Mouse (Mus musculus) lung, postnatal 14 days (tissue): ENCODE measurements at regions not wholly inside any gene's neighbourhood (a gene's known extent, or its start where the extent isn't known, plus 50 kb on each side); places are given as distances from the start of the nearest gene placed in this dataset.

ENCODE experiments used
- DNase-seq: peaks from one replicate; pipeline ENCODE4 v3.0.0; 2021

DNA sequence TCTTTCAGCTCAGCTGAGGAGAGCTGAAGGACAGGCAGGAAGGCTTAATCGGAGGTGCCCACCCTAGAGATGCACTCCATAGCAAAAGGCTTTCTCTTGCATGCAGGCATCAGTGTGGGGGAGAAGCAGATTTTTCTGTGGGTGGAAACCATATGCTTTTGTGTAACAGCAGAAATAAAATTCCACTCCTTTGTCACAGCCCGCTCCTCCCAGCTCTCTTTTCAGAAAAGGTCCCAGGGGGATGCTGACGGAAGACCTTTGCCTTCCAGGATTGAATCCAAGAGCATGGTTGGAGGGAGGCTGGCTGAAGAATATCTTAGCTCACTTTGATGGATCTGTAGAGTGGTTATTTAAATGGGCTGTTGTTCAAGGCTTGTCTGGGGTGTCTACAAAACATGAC is 336.8 kb upstream of the Map3k7 start:
- no peak for DNase-seq

DNA sequence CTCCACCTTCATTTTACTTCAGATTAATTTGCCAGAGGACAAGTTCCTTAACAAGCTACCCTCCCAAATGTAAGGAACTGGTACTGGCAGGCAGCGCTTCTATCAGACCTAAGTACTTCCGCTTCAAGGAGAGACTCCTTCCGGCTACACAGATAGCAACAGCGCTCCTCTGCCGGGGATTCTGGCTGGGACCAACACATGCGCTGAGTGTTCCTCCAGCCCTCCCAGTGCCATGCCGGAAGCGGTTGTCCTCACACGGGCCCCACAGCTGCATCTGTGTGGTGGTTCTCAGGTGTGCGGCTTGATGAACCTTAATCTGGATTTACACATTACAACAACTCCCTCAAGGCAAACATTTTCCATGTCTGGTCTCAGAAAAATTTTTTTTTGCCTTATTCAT is 336.1 kb upstream of the Map3k7 start:
- DNase-seq: no peak

DNA sequence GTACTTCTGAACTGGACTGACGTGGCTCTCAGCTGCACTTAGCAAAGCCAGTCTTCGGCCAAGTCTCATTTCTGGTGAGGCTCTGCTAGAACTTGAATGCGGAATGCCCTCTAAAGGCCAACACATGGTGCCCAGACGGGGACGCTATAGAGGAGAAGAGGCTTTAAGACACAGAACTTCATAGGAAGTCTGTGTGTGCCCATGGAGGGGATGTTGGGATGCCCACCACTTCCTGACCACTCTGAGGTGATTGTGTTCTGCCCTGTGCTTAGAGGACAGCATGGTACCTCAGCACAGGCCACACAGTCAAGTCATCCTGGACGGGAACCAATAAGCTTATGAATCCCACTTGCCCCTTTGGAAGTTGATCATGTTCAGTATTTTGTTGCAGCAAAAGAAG is 325.3 kb upstream of the Map3k7 start:
- no peak for DNase-seq

DNA sequence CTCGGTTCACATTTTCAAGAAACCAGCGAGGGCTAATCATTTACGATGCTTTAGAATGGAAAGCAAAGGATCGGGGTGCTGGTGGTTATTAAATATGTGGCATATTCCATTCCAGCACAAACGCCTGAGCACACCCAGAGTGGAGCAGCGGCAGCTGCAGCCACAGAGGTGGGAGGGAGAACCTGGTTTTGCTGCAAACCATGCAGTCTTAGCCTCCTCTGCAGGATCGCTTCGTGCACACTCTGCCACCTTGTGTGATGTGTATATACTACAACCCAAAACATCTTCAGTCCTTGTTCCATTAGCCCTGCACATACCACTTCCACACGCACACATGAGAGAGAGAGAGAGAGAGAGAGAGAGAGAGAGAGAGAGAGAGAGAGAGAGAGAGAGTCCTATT is 321.7 kb upstream of the Map3k7 start:
- DNase-seq: no peak

DNA sequence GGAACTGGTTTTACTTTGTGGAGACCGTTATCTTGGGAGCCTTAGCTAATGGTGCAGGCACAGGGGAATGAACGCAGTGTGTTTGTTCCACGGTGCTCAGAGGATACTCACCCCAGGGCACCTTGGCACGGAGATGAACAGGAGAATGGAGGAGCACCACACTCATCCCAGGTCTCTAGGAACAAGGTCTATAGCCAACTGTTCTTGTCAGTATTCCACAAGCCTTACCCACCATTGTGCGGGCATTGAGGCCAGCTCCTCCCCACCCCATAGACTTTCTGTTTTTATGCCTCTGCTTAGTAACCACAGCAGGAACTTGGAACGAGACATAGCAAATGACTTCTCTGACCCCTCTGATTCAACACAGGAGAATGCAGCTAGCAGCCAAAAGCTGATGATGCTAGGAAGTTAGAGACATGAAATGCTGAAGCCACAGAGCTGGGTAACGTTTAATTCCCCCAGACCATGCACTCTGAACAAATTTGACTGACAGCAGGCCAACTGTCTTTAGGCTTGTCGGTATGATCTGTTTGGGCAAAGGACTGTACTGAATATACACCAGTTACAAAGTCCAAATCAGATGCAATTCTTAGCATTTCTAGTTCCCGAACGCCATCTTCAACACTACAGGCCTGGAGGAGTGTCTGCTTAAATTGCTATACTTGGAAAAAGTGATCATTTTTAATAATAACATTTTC is 321.2 kb upstream of the Map3k7 start:
- peak; percentile 15 for DNase-seq

DNA sequence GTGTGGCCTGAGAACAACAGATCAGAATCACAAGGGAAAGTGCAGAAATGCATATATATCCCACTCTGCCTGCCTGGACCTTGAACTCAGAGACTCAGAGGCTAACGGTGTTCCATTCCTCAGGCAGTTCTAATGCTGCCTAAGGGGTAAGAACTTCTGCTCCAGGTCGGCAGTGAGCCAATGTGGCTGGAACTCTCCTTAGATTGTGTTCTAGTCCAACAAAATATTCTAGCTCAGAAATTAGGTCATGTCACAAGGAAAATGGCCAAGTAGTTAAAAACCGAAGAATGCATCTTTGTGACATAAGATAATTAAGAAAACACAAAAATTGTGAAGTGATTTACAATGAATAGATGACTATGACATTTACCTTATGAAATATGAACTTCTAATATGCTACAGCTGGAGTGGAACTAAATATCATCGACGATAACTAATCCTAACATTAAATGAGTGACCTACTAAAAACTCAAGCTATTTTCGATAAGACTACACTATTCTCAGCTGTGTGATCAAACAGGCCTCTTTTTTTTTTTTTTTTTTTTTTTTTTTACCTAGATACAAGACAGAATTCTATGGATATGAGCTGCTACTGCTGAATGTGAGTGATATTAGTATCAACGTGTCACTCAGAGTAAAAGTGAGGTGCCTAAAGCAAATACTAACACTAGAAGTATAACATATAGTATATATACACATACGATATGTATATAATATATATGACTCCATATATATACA is 315.1 kb upstream of the Map3k7 start:
- DNase-seq: no peak

DNA sequence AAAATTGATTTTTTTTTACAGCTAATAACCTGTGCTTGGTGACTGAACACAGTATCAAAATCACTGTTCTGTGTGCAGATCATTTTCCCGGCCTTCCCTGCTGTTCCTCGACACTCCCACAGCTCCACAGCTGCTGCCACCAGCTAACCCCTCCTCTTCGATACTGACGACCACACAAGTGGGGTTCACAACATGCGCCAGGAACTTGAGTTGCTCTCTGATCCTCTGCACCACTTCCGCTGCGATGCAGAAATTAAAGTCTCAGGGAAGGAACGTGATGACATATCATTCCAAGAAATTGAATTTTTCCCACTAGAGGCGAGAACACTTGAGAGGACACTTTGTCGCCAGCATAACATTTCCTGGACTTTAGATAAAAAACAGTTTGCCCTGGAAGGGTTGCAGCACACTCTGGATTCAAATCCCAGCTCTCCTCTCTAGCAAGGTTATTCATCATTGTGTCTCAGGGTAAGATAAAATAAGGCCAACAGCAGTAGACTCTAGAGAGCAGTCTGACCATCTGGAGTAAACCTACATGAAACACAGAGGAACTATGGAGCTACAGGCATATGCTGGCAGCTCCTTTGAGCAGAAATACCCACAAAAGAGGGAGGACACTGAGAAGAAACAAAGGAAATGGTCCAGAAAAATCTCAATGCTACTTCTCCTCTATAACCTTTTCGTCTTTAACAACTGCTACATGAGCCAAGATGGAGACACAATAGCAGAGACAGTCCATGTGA is 308.4 kb upstream of the Map3k7 start:
- no peak for DNase-seq

DNA sequence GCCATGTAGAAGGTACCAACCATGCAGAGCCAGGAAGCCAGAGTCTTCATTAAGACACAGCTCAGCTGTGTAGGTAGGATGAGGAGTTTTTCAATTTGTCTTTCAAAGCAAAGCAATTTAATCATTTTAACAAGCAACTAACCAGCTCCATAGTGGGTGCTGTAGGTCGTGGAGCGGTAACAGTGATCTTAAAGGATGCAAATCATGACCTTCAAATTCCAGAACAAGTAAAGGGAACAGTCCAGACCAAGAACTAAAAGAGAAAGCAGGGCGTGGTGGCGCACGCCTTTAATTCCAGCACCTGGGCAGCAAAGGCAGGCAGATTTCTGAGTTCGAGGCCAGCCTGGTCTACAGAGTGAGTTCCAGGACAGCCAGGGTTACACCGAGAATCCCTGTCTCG is 307.8 kb upstream of the Map3k7 start:
- DNase-seq: no peak

DNA sequence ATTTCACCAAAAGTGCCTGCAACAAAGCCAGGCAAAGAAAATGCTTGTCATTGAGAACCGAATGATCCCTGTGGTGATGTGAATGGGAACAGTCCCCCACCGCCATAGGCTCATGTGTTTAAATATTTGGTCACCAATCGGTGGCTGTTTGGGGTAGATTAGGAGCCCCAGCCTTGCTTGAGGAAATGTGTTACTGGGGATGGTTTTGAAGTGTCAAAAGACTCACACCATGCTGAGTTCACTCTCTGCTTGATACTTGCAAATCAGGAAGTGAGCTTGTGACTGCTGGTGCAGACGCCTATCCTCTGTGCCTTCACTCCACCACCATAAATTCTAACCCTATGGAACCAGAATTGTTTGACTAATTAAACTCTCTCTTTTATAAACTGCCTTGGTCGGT is 305.1 kb upstream of the Map3k7 start:
- no peak for DNase-seq

DNA sequence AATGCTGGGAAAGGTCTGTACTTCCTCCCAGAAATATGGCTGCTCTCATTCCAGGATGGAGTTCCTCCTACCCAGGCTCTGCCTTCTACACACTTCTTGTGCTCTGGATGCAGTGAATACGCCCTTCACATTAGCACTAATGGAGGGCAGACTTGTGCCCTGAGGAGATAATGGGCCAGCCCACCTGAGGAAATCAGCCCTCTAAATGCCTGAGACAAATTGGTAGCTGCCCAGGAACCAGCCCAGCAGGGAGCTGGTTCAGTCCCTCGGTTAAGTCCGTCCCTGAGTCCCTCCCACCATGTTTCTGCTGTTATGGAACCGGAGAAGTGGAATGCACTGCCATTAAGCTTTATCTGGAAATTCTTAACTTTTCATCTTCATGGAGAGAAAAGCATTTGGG is 303.0 kb upstream of the Map3k7 start:
- DNase-seq: no peak

DNA sequence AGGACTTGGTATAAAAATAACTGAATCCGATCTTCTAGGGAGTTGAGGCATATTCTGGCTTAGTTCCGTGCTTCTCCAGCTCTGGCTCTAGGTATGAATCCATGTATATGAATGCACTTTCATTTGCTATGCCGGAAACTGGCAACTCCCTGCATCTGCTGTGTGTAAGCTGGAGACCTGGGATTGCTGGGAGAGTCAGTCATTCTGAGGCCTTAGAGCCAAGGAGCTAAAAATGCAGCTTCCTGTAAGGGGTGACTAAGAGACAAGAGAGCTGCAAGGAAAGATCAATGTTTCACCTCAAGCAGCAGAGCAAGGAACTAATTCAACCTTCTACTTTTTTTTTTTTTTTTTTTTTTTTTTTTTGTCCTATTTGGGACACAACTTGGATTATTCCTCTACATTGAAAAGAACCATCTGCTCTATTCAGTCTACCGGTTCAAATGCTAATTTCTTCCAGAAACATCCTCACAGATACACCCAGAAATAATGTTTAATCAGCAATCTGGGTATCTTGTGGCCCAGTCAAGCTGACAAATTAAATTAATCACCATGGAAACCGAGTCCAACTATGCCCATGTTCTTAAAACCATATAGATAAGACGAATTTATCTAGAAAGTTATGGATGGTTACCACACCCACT is 292.2 kb upstream of the Map3k7 start:
- no peak for DNase-seq

DNA sequence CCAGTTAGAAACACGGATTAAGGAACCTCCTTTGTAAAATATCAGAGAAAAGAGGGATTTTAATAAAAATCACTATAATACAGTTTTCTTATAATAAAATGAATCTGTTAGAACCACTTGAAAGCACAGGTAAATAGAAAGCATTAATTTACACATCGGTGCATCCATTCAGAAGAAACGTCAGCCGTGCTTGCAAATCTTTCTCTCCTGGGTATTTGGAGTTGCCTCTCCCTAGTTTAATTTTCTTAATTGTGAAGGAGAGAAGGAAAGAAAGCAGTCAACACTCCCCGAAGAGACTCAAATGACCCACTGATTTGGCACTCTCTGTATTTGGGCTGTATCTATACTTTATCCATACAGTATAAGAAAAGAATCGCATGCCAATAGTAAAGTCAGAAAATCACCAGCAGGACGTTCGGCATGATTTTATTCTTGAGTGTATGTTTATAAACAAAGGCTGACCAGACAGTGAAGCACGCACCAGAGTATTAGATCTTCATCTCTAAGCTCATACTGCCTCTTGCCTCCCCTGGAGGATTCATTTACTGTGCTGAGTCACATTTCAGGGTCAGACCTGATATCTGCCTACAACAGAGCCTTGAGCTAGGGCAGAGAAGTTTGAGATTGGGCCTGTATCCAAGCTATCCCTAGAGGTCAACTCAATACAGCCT is 291.6 kb upstream of the Map3k7 start:
- DNase-seq: no peak

DNA sequence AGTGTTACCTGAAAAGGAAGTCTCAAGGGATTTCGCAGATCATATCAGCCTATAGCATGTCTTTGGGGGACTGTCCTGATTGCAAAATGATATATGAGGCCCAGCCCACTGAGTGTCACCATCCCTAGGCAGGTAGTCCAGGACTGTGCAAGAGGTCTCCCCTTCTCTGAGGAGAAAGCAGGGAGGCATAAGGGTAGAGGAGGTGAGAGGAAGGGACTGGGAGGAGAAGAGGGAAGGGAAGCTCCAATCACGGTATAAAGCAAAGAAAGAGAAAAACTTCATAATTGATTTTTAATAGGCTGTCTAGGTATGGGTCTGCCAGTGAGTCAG is 291.1 kb upstream of the Map3k7 start:
- DNase-seq: no peak

DNA sequence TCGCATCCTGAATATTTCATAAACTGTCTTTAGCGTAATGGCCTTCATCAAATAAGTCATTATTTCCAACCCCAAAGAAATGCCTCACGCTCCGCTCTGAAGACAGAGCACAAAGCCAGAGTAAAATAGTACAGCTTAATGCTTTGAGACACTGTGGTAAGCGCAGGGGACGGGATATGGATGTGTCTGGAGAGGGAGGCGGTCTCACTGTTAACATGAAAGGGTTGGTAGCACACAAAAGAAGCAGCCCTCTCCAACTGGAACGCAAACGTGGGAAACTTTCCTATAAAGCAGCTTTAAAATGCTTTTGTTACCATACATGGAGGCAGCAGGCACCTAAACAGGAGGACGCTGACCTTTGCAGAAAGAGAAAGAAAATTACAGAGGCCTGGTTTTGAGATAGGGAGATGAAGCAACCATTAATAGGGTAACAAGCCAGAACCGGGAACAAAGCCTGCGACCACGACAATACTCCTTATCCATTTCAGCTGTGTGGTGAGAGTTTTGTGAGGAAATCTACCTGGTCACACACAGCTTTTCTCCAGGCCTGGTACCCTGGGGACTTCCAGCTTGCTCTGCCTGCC is 284.8 kb upstream of the Map3k7 start:
- no peak for DNase-seq

DNA sequence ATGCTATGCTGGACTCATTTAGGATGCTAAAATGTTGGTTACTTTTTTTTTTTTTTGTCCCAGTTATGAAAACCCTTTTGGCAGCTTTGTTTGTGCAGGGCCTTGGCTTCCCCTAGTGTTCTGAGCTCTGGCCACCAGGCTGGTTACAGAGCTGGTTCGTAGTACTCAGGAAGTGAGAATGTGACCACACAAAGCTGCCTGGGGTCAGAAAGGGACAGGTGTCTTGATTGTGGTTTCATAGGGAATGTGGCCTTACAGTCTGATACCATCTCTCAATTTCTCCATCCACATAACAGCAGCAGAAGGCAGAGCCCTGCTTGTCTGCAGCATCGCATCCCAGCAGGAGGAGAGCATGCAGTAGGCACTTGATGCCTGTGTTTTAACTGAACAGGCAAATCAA is 282.9 kb upstream of the Map3k7 start:
- no peak for DNase-seq

DNA sequence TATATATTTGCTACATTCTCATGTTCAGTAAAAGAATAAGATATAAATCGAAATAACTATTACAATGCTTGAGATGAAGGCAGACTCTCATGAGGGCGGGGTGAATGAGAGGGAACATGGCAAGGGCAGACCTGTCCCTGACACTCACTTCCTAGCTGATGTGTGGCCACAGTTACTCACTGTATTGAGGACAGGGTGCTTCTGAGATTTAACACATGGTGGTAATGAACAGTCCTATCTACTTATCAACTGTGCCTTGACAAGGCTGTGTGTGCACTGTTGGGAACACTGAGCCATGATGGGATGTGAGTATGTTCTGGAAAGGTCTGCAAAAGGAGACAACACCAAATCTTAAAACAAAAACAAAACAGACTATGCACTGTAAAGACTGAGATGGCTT is 274.8 kb upstream of the Map3k7 start:
- no peak for DNase-seq

DNA sequence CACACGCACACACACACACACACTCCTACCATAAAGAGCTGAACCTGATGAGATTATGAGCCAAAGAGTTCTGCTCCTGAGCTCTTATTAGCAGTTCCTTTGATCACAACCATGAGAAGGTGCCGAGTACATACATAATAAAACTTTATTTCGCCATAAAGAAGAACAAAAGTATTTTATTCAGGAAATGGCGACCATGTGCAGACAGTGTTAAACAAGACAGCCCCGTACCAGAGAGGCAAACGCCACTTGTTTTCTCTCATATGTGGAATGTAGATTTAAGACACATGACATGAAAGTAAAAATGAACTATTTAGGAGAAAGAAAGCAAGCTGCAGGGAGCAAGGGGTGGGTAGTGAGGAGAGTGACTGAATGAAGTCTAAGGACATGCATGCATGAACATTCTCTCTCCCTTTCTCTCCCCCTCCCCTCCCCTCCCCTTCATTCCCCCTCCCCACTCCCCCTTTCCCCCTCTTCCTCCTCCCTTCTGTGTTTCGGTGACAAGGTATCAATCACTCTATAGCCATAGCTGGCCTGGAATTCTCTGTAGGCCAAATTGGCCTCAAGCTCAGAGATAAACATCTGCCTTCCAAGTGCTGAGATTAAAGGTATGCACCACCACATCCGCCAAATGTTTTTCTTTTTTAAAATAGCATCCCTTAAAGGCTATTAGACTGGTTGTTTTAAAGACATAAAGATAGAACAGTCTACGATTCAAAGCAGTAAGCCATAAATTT is 266.0 kb upstream of the Map3k7 start:
- no peak for DNase-seq

DNA sequence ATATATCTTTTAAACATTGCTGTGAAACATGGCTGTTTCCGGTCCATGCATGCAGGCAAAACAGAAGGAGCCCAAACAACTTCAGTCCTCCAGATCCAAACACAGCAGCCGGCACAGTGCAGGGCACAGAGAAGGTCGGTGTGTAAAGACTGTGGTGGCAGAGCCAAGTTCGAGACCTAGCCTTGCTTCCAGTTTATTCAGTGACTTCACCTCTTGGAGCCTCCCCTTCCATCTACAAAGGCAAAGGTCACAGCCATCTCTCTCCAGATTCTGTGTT is 265.5 kb upstream of the Map3k7 start:
- DNase-seq: no peak

DNA sequence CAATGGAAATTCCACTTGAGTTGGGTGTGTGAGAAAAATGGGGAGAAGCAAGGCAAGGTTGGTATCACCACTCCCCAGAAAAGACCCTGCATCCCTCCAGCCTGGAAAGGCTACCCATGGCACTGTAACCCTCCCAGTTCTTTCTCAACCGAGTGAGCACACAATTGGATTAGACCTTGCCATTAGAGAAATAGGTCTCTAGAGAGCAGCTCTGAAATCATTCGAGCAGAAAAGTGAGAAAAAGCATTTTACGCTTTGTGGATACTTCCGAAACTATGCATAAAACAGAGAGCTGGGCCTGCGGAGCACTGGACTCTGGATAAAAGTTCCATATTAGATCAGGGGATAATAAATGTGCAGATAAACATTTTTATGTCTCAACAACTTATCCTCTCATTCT is 264.6 kb upstream of the Map3k7 start:
- no peak for DNase-seq

DNA sequence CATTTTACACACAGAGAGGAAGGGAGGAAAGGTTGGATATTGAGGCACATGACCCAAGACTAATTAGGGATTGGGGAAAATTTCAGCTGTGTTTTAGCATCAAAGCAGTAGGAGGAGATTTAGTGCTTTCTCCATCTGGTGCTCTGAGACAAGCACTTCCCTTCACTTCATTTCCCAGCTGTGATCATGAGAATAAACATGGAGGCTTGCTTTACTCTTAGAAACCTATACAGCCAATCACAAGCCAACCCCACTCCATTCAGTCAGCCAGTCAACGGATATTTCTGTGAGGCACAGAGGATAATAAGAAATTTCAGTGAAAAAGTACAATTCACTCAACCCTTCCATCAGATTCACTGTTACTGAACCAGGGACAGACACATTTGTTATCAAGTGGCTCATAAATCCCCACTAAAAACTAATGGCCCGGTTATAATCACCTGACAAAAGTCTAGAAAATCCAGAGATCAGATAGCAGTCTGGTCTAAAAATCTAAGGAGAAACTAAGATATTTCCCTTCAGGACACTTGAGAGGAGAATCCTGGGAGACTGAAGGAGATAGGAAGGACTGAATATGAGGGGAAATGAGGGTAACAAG is 249.7 kb upstream of the Map3k7 start:
- DNase-seq: no peak

DNA sequence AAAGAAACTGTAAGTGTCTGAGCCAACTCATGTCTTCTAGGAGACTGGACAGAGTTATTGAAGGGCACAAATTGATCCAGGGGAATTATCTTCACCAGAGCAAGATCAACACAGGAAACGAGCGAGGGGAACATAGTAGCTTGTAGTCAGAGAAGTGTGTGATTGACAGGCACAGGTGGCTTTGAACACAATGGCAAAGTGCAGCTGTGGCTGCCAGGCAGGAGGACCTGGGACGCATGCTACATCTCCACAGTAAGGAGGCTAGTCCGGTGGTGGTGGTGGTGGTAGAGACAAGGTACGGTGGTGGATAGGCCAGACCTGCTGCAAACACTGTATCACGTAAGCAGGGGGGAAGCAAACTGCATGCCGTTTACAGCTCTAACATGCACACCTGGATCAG is 240.4 kb upstream of the Map3k7 start:
- no peak for DNase-seq

DNA sequence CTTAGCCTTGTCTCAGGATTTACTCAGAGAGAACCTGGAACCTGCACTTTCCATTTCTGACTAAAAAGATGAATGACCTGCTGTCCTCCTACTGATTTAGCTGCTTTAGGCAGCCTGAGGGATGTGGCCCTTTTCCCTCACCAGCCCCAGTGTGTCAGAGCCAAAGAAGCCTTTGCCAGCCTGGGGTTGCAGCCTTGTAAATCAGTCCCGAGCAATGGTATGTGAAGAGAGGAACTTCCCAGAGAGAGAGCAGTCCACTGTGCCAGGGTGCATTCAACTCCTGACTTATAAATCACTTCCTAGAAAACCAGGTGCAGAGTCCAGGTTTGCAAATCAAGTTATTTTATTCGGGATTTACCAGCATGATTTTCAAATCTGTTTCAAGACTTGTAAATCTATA is 239.5 kb upstream of the Map3k7 start:
- no peak for DNase-seq
